Mouse (Mus musculus): Measurements from ENCODE around the gene Kdm7a.

- TF ChIP-seq CTCF (IDR thresholded peaks at IDR 0.05; ENCODE audit: borderline replicate concordance, control insufficient read depth, extremely low read depth, insufficient read depth, low read length, poor library complexity) = no peak
- TF ChIP-seq POLR2A (IDR thresholded peaks at IDR 0.05; ENCODE audit: control insufficient read depth, extremely low read depth, insufficient read depth, low read length, poor library complexity) = no peak
These were observed 42.7 kb upstream of the Kdm7a start for GRCm38 (mm10) chr6:39249176-39249770.
